Mouse (Mus musculus): ENCODE measurements around the gene Gimap8.

Gimap8 gene

DNA sequence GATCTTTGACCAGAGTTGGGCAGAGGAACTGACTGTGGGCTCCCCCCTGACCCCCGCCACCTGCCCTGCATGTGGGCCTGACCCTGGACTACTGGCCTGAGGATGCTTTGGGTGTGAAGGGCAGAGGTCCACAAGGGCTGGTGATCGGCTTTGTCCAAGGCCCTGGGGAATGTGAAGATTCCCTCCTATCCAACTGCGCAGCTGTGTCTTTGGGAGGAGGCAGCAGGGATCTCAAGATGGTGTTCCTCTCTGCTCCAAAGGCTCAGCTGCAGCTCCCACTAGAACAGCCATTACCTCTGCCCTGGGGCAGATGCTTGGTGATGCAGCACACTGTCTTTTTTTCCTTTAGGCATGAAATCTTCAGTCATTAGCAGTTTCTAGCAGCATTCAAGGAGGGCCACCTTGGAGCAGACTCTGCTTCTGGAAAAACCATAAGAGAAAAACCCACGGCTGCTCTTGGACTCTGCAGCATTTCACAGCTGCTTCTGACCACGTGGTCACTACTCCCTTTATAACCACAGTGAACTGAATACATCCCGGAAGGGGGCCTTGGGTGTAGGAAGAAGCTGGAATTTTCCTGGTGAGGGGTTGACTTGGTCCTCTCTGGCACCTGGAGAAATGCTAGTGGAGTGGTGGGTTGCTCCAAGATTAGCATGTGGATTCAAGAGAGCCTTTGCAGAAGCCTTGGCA is 9.1 kb upstream of the Gimap8 start:
- DNase-seq (ENCODE audit: low spot score in 2 of 2): no peak

DNA sequence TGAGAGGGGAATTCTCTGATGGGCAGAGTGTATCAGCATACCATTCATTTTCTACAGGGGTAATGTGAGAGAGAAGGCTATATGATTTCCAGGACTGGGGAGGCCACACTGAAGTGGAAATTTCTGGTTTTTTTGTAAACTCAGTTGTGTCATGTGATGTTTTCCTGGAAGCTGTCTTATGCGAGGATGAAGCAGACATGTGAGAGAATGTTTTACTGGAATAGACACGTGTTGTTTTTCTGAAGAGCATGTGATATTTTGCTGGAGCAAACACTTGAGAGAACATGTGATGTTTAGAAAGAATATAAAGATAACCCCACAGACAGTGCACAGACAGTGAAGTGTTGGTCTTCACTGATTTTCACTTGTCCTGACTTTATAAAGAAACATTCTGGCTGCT is 8.5 kb upstream of the Gimap8 start:
- DNase-seq (ENCODE audit: low spot score in 2 of 2): no peak

DNA sequence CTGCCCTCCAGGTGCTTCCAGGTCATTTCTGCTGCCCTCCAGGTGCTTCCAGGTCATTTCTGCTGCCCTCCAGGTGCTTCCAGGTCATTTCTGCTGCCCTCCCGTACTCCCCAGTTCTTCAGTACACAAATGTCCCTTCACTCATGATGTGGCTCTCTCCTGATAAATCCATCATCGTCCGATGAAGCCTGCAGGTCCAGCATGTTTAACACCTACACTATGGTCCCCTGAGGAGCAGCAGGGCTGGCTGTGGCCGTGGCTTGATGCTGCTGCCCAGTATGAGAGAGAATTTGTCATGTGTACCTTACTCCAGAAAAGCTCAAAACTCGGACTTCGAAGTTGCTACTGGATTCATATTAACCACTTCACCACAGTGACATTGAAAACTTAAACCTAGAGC is 5.6 kb upstream of the Gimap8 start:
- DNase-seq (ENCODE audit: low spot score in 2 of 2): no peak

DNA sequence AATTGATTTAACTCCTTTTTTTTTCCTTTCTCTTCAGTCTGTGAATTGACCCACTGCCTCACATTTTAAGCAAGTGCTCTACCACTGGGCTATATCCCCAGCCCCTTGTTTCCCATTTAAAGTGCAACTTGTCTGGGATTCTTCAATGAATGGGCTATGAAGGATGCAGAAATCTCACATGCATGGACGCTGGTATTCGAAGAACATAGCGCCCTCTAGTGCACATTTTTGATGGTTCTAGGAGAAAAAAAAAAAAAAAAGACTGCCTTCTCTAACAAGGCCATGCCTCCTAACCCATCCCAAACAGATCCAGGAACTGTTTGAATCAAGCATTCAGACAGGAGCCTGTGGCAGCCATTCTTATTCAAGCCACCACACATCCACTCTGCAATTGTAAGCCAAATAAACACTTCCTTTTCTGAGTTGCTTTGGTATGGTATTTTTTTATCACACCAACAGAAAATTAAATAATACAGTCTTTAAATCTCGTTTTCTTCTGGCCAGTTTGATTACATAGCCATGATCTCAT is 4.2 kb upstream of the Gimap8 start:
- peak; percentile 39 for DNase-seq (ENCODE audit: low spot score in 2 of 2)

DNA sequence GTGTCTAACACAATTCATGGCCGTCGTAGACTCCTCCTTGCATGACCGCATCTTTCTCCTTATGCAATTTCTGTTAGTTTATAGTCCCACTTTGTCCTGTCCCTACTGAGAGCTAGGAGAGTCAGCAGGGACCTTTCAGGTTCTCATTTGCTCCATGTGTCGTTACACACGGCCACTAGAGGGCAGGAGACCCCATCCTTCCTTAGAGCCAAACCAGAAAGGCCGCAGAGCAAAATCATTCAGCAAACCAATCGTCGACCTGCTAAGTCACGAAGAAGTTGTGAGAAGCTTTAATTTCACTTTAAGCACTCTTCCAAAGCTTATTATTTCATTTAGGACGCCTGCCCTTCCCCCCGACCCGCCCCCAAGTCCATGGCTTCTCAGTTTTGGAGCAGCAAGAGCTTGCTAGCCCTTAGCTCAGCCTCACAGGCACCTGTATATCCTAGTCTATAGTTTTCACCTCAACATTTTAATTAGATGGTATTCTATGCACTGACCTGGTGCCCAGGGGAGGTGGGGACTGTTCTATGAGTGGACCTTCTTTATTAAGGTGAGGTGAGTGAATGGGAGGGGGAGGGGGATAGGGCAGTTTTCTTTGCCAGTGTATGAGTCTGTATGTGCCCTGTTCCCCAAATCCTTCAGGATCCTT is 1.2 kb upstream of the Gimap8 start:
- DNase-seq (ENCODE audit: low spot score in 2 of 2): peak; percentile 70 to 79

DNA sequence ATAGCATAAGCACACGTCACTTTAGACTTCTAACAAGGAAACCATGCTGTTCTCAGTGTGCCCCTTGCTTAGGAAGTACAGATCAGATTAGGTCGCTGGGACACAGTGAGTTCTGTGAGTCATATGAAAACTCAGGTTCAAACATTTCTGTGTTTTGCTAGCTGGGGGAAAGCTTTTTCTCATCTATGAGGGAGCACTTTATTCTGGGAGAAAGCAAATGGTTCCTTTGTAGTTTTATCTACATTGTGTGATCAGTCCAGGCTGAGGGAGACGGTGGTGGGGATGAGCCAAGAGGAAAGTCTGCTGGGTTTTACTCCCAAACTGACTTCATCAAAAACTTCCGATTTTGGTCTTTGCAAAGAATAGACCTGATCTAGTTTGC is 734 bp upstream of the Gimap8 start:
- no peak for DNase-seq (ENCODE audit: low spot score in 2 of 2)

DNA sequence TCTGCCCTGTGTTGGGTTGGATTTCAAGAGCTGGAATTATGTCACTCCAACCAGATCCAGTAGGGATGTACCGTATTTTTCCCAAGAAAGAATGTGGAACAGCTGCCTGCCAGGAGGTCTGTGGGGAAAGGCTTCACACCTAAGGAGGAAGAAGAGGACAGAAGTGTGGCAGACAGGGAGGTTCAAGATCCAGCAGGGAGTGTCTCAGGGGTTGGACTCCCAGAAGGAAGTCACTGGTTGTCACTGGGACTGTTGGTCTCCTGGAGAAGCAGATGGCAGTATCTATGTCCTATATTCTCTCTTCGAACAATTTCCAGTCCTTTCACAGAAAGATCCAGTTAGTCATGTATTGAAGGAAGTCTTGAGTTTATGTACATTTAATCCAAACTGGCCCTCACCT is 577 bp downstream of the Gimap8 start:
- DNase-seq (ENCODE audit: low spot score in 2 of 2): no peak

DNA sequence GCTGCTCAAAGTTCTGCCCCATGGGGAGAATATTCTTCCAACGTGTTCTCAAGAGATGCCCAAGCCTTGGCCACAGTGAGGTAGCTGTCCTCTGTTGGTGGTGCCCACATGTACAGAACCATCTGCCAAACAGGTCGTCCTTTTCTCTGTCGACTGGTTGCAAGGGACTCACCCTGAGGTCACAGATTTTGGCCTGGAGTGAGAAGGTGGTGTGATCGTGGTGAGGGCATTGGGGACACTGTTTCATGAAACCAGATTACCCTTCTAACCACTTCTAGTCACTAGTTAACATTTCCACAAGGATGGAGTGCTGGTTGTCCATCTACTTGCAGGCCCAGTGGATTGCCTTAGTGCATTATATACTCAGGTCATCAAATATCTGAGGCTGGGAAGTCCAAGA is 1.7 kb downstream of the Gimap8 start:
- no peak for DNase-seq (ENCODE audit: low spot score in 2 of 2)

DNA sequence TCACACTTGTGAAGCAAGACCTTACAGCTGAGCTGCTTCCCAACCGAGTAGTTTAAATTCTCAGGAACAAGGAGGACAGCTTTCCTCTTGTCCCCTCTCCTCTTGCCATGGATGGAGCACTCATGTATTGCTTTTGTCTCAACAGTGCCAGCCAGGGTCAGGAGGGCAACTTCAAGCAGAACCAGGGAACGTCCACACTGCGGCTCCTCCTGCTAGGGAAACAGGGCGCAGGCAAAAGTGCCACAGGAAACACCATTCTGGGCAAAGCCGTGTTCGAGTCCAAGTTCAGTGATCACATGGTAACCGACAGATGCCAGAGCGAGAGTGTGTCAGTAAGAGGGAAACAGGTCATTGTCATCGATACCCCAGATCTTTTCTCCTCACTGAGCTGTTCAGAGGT is 3.0 kb downstream of the Gimap8 start:
- no peak for DNase-seq (ENCODE audit: low spot score in 2 of 2)

DNA sequence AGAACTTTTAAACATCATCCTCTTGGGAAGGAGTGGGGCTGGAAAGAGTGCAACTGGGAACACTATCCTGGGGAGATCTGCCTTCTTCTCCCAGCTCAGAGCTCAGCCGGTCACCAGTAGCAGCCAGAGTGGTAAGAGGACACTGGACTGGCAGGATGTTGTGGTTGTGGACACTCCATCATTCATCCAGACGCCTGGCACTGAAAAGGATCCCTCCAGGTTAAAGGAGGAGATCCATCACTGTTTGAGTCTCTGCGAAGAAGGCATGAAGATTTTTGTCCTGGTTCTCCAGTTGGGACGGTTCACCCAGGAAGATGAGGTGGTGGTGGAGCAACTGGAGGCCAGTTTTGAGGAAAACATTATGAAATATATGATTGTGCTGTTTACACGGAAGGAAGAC is 11.7 kb downstream of the Gimap8 start:
- no peak for DNase-seq (ENCODE audit: low spot score in 2 of 2)

DNA sequence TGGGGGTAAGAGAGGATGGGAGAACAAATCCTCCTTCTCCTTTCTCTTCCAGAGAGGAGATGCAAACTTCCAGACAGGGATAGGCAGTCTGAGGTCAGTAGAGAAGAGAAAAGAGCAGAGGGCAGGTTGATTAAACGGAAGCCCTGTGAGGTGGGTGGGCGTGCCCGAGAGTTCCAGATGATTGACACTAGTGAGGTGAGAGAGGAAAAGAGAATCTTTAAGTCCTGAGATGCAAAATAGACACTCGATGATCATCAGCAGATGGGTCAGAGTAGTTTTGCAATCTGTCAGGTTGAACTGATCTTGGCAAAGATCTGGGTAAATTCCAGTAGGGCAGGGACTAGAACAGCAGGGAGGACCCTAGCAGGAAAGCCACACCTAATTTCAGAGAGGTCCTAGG is 17.7 kb downstream of the Gimap8 start:
- no peak for DNase-seq (ENCODE audit: low spot score in 2 of 2)

DNA sequence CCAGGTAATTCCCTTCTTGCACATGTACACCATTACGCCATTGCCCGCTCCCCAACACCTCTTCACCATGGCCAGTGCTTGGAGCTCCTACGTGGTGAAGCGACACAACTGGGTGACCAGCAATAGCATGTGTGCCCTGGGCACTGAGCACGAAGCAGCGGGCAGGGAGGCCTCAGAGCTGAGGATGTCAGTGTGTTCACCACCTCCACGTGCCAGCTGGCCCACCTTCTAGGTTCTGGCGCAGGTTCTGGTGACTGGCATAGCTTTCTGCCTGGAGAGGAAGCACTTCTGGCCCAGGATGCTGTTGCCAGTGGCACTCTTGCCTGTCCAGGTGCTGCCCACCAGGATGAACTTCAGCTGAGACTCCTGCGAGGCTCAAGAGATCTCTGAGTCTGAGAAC is 18.4 kb downstream of the Gimap8 start:
- DNase-seq (ENCODE audit: low spot score in 2 of 2): no peak

DNA sequence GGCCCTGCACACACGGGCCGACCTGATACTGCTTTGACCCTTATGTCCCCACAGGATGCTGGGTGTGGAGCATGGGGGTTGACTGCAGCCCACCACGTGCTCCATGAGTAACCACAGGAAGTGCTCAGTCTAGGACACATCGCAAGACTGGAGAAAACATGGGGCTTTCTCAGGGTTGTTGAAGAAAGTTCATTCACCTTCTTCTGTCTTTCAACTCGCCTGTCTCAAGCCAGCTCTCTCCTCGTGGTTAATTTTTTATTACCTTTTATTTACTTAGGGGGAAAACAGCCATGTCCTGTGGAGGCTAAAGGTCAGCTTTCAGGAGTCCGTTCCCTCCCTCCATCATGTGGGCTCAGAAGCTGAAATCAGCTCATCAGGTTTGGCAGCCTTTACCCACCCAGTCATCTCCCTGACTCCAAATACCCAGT is 19.1 kb downstream of the Gimap8 start:
- DNase-seq (ENCODE audit: low spot score in 2 of 2): peak; percentile 71 to 81

DNA sequence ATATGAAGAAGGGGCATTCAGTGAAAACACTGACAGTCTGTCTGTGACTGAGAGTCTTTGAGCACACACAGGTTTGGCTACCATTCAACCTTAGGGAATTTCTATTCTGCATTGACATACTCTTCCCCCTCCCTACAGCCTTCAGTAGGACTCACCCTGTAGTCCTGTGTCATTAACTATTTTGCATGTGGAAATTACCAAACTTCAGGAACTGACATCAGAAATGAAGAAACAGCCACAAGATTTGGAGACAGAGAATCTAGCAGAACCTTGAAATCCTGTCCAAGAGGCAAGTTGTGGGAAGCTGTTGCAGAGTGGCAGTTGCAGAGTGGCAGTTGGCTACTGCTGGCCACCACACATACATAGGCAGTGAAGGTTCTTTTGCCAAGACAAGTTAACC is 21.0 kb downstream of the Gimap8 start:
- no peak for DNase-seq (ENCODE audit: low spot score in 2 of 2)

DNA sequence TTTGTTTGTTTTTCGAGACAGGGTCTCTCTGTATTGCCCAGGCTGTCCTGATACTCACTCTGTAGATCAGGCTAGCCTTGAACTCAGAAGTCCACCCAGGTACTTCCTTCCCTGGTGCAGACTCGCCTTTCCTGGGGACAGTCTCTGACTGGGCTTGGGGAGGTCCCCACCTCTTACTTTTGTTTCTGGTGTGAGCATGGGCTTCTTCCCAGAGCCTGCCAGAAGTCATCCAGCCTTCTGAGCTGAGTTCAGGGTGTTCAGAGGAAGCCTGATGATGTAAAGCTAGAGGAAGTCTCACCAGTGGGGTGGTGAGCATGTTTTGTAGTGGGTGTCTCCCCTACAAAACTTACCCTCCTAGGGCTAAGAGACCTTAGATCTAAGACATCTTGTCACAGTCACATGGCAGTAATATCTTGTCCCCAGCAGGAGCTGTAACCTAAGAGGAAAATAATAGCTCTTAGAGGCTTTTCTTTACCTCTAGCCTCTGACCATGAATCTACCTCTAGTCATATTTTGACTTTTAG is 22.5 kb downstream of the Gimap8 start:
- no peak for DNase-seq (ENCODE audit: low spot score in 2 of 2)

DNA sequence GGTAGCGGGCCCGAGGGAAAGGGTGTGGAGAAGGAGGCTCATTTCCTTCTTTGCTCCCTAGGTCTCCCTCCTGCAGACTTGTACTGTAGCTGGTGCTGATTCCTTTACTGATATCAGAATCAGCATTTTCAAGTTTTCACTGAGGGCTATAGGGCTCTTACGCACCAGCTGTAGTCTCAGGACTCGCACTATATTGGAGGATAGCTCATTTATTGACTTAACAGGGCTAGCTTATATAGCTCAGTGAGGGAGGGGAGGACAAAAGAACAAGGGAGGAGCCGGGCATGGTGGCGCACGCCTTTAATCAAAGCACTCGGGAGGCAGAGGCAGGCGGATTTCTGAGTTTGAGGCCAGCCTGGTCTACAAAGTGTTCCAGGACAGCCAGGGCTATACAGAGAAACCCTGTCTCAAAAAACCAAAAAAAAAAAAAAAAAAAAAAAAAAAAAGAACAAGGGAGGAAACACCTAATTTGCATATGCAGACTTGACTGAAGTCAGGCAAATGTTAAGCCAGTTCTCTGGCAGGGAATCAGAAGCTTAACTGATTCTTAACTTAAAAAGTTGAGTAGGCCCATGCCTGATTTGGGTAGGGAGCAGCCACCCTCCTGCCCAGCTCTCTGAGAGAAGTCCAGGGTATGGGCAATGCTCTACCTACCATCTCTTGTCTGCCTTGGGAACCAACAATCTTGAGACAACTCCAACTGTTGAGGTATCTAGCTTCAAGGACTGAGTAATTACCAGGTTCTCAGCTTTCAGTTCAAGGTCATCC is 27.4 kb downstream of the Gimap8 start:
- DNase-seq (ENCODE audit: low spot score in 2 of 2): peak in 1 of 2 experiments; percentile 18

DNA sequence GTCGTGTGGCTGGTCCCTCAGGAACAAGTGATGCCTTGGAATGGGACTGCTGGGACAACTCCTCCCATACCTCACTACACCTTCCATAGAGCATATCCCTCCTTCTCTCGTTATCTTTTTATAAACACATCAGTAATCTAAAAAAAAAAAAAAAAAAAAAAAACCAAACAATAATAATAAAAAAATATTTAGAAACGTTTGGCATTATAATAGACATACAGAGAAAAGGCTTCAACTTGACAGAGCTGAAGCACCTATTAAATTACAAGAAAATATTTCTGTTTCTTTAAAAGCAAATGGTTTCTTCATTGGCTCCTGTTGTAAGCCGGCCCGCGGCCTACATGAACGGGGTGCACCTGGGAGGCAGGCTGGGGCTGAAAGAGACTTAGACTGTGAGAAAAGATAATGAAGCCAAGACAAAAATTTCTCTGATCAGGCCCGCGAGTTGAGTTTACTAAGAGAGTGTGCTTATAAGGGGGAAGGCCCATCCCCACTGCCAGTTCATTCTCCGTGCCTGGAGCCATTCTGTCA is 28.4 kb downstream of the Gimap8 start:
- DNase-seq (ENCODE audit: low spot score in 2 of 2): no peak

DNA sequence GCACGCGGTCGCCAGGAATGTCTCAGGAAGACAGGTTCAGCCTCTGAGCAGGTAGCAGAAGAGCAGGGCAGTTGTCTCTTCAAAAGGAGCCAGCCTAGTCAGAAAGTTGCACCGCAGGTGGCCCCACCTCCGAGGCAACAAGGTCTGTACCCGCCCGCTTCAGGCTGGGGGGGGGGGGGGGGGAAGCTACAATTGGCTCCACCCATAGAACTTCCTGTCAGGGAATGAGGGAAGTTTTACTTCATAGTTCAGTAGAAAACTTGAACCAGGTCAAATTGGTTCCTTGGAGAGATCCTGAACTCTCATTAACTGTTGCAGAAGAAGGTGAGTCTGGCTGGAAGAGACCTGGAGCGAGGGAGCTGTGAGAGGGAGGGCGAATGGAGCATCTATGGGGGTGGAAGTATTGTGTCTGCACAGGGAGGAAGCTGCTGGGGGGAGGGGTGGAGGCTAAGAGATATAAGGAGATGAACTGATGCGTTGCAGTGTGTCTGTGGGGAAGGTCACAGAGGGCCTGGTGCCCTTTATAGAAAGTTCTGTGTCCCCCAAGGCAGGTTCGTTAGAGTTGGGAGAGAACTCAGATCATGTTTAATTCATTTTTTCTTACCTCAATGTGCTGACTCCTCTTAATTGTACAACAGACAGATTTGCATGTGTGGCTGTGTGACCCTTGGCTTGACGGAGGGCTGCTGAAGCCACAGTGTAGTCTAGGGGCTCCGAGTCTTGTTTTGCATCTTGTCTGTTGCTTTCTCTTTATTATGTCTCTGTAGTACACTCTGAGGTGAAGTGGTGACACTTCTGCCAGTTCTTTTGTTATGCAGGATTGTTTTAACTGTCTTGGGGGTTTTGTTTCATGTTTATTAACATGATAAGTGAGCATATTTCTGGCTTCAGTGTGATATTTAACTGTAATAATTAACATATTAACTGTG is 29.2 kb downstream of the Gimap8 start, which contains the start of gene Gimap9:
Gene Gimap9, plus strand, starts transcription at position 199 of the 929 bp plus-strand sequence.
- peak; percentile 69 to 81 for DNase-seq (ENCODE audit: low spot score in 2 of 2)

DNA sequence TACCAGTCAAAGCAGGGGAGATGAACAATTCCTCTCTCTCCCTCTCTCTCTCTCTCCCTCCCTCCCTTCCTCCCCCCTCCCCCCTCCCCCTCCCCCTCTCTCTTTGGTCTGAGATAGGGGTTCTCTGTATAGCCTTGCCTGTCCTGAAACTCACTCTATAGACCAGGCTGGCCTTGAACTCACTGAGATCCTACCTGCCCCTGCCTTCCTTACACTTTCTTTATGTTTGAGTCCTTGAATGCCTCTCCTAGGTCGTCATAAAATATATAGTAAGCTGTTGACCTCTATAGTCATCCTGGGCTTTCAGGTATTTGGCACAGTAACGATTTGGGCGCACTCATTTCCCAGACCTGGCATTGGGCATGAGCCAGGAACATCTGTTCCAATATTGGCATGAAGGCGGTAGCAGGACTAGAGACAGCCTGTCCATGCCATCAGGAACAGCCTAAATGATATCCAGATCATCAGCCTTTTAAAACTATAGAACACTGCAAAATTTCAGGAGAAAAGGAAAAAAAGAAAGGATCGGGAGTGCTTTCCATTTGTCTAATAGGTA is 29.9 kb downstream of the Gimap8 start:
- DNase-seq (ENCODE audit: low spot score in 2 of 2): no peak

DNA sequence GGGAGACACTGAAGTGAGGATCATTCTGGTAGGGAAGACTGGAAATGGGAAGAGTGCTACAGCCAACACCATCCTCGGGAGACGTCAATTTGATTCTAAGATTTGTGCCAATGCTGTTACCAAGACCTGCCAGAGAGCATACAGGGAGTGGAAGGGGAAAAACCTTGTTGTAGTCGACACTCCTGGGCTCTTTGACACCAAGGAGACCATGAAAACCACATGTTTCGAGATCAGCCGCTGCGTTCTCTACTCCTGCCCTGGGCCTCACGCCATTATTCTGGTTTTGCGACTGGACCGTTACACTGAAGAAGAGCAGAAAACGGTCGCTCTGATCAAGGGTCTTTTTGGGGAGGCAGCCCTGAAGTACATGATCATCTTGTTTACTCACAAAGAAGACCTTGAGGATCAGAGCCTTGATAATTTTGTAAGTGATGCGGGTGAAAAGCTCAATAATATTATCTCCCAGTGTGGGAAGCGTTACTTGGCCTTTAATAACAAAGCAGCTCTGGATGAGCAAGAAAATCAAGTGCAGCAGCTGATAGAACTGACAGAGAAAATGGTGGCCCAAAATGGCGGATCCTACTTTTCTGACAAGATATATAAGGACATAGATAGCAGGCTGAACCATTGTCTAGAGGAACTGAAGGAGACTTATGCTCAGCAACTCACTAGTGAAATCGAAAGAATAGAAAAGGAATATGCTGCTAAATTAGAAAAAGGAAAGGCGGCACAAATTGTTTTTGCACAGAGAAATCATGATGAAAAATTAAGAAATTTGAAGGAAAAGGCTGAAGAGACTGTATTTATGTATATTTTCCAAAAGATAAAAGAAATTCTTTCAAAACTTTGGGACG is 30.7 kb downstream of the Gimap8 start:
- peak; percentile 33 to 53 for DNase-seq (ENCODE audit: low spot score in 2 of 2)
